Mouse (Mus musculus) 416B (cell line): ENCODE data around the gene Ldlr.

Experiments
- DNase-seq: peaks from one replicate; pipeline ENCODE4 v3.0.0; 2011; ENCODE audit warnings: low read depth

Gene Ldlr

GRCm38 (mm10) chr9:21723377-21724146, at the start of gene Ldlr:
Gene Ldlr (plus strand): TSS chr9:21723483.
- peak; percentile 95 for DNase-seq

- no peak for DNase-seq
Measured at GRCm38 (mm10) chr9:21677706-21678105, 45.6 kb upstream of the Ldlr start.

GRCm38 (mm10) chr9:21680448-21680847, 42.8 kb upstream of the Ldlr start:
- DNase-seq = no peak

GRCm38 (mm10) chr9:21682827-21683226, 40.5 kb upstream of the Ldlr start:
- peak; percentile 36 for DNase-seq

- DNase-seq = no peak
Measured at GRCm38 (mm10) chr9:21683897-21684296, 39.4 kb upstream of the Ldlr start.

- no peak for DNase-seq
Measured at GRCm38 (mm10) chr9:21688554-21688953, 34.7 kb upstream of the Ldlr start.

DNA sequence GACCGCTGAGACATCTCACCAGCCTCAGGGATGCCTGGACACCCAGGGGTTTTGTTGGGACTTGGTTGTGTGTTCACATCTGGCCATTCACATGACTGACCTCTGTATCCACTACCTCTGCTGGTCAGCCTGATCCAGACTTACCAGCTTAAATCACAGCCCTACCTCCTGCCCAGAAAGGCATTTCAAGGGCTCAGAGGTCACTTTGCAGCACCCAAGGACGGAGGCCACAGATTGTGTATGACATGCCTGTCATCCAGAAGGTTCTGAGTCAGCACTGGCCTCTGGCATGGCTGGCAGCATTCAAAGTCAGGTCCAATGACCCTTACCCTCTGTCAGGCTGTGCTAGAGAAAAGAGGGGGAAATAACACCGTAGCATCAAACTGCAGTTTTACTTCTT, 33.3 kb upstream of the Ldlr start:
- no peak for DNase-seq

- peak; percentile 51 for DNase-seq
Measured at GRCm38 (mm10) chr9:21691862-21692261, 31.4 kb upstream of the Ldlr start.

DNA sequence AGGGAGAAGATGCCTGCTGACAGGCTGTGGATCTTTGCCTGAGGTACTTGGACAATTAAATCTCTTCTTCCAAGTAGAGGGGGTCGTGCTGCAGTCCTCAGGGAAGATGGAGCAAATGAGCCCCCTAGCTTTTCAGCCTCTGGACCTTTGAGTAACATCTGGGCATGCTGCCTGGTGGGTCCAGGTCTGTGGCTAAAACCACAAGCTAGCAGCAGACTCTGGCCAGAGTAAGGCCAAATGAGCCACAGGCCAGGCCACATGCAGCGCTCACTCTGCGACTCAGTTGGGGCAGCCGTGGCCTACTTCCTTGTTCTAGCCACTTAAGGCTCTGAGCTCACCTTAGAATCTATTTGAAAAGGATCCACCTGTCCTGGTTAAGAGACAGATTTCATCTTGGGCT, 30.8 kb upstream of the Ldlr start:
- DNase-seq = peak; percentile 67

DNA sequence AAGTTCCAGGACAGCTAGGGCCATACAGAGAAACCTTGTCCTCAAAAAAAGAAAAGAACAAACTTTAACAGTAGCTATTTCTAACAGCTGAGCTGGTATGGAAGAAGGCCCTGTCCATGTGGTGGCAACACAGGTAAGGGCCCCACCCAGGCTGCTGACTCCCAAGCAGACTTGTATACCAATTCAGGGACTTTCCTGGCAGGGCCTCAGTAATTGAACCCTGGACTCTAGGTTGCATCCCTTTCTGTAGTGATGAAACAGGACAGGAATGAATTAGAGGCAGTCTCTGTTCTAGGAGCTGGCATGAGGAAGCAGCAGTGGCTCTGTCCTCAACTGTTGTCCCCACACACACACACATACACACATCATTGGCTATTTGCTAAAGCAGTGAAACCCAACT, 29.2 kb upstream of the Ldlr start:
- DNase-seq = no peak

DNA sequence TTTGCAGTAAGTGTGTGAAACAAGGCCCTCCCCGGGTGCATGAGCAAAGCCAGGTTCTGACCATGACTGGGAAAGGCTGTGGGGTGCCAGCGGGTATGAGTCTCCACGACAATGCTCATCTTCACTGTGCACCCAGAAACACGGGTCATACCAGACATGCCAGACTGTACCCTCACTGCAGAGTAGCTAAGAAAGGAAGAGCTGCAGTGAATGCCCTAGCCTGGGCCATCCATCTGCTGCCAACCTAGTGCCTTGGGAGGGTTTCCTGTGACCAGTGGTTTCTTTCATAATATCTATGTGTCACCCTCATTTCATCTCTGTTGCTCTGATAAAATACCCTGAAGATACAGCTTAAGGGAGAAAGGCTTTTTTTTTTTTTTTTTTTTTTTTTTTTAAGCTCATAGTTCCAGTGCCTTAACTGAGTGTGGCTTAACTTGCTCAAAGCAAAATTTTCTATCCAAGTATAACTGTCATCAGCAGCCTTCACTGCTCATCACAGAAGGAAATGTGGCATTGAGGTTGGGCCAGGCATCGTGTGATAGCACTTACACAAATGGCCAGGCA, 28.0 kb upstream of the Ldlr start:
- DNase-seq = peak; percentile 84

DNA sequence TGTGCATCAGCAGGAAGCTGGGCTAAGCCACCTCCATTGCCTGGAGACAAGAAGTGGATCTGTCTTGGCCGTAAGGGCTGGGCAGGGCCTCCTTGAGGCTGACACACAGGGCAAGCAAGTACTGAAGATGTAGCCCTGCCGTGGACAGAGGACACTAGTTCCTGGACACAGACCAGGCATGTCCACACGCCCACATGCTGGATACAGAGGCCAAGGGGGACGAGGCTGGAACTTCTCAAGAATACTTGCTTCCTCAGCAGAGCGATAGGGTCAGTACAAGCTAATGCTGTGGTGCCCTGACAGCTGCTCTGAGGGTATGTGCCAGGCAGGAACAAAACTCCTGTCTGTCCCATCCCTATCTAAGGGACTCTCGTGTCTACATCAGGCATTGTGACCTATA, 26.2 kb upstream of the Ldlr start:
- DNase-seq = no peak

GRCm38 (mm10) chr9:21699280-21699679, 24.0 kb upstream of the Ldlr start:
- peak; percentile 48 for DNase-seq

- DNase-seq = no peak
Measured at GRCm38 (mm10) chr9:21701091-21701490, 22.2 kb upstream of the Ldlr start.

DNA sequence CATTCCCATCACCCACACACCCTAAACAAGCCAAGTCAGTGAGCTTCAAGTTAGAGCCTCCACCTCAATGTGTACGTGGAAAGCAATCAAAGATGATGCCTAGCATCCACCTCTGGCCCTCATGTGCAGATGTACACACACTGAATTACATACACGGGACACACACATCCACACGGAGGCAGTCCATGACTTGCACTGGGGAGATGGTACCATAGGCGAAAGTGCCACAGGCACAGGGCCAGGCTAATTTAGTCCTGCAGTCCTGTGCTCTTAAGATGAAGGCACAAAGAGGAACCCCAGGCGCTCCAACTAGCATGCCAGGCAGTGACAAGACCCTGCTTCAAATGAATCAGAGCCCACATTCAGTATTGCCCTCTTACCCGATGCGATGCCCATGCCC, 19.8 kb upstream of the Ldlr start:
- DNase-seq = no peak

- no peak for DNase-seq
Measured at GRCm38 (mm10) chr9:21706085-21706484, 17.2 kb upstream of the Ldlr start.

GRCm38 (mm10) chr9:21706586-21707265, 16.6 kb upstream of the Ldlr start:
- DNase-seq = no peak

- no peak for DNase-seq
Measured at GRCm38 (mm10) chr9:21709340-21709739, 13.9 kb upstream of the Ldlr start.

DNA sequence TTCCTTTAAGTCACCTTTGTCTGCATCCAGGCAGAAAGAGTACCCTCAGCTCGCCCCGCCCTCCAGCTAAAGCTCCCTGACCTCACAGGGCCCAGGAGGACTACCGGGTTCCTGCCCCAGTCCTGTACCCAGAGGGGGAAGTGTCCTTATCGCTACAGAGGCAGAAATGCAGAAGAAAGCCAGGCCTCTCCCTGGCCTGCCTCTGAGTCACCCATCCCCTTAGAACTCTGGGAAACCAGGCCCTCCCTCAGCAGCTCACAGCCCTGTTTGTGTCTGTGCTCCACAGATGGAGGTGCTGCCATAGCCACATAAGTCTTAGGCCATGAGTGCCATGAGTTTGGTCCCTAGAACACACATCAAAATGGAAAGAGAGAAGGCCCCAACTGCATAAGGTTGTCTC, 8.0 kb upstream of the Ldlr start:
- peak; percentile 93 for DNase-seq

GRCm38 (mm10) chr9:21717015-21717414, 6.3 kb upstream of the Ldlr start:
- DNase-seq = no peak

GRCm38 (mm10) chr9:21721036-21721435, 2.2 kb upstream of the Ldlr start:
- DNase-seq = no peak

DNA sequence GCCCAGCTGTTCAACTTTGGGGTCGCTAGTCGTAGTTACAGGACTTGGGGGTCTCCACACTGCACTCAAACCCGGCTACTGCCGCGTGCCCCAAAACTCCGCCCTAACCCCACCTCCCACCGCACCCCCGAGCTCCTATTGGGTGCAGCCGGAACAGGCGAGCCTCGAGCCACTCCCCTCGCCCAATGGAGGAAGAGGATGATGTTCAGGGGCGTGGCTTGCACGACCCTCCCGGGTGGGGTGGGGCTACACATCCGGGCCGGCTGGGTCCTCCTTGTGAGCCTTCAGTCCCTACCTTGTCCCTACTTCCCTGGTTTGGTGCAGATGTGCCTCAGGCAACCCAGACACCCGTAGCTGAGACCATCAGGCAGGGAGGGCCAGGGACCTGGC, 859 bp downstream of the Ldlr start:
- peak; percentile 96 for DNase-seq
